Mouse (Mus musculus): ENCODE results near the gene Anks3.

The Anks3 gene

DNA sequence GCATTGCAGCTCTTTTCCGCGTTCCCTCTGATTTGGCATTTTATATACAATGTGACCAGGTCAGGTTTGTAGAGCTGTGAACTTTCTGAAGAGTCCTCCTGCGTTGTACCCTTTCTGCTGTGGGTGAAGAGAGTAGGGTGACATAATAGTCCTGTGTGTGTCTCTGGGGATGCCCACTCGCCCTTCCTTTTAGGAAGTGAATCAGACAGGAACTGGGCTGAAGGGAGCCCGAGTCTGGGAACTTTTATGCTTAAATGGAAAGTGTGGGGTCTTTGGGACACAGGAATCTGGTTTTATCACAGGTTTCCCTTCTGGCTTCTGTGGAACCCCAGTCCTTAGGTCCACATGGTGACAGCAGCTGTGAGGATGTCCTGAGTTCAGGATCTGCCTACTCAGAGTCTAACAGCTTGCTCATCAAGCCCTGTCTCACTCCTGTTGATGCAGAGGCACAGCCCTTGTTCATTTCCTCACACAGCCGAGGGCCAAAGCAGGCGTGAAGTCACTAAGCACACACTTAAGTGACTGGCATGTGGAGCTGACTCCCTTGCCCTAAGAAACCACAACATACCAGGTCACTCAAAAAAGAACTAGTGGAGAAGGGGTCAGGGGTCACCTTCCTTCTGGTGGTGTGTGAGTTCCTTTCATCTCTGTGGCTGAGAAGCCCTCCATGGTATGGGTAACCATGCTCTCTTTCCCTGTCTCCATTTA lies 69.7 kb downstream of the Anks3 start:
- peak; percentile 43 for DNase-seq

DNA sequence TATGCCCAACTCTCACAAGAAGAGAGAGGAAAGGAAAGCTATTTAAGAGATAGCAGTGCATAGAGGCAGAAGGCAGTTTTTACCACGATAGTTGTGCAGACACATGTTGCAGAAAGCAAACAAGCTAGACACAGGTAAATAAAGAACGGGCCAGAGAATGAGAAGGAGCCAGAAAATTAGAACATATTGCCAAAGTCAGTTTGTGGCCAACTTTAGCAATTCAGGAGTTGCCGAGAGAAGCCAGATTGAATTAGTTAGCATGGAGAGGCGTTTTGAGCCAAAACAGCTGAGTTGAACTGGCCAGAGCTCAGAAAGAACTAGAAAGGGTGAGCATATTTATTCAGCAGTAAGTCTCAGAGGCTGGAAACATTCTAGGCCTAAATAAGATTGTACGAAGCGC lies 71.8 kb downstream of the Anks3 start:
- DNase-seq: no peak

Data from kidney, adult 9 months (tissue).